Mouse (Mus musculus) hindbrain, embryonic 15.5 days (tissue): ENCODE measurements around the gene Taldo1. TPM values are rescaled to one million over a fixed set of nuclear protein-coding genes. Genes with fewer than 3 reads are reported as not detected.

Experiments
- ATAC-seq: fragments of 200-750 bp; cut with Nextera tagmentation; 2 replicates; pipeline ENCODE4 v1.8.0; 2017; ENCODE audit warnings: low read depth, moderate number of reproducible peaks, moderate TSS enrichment; ENCODE audit not compliant: low FRiP score
- H3K27ac ChIP-seq: fragments of 300-500 bp; sonication (generic); replicated peaks from 2 replicates; pipeline ENCODE4 v1.5.1; 2015; ENCODE audit warnings: mild to moderate bottlenecking, inconsistent platforms
- H3K27me3 ChIP-seq: fragments of 300-500 bp; sonication (generic); 2 replicates; pipeline ENCODE4 v1.6.1; 2015; ENCODE audit warnings: control low read depth, inconsistent platforms
- H3K36me3 ChIP-seq: fragments of 300-500 bp; sonication (generic); 2 replicates; pipeline ENCODE4 v1.6.1; 2015; ENCODE audit warnings: control low read depth, inconsistent platforms
- H3K4me1 ChIP-seq: fragments of 300-500 bp; sonication (generic); replicated peaks from 2 replicates; pipeline ENCODE4 v1.6.1; 2015; ENCODE audit warnings: control low read depth, inconsistent platforms
- H3K4me2 ChIP-seq: fragments of 300-500 bp; sonication (generic); 2 replicates; pipeline ENCODE4 v1.6.1; 2015; ENCODE audit warnings: moderate library complexity, mild to moderate bottlenecking, inconsistent platforms
- H3K4me3 ChIP-seq: fragments of 300-500 bp; sonication (generic); 2 replicates; pipeline ENCODE4 v1.5.1; 2015; ENCODE audit warnings: mild to moderate bottlenecking, inconsistent platforms
- H3K9ac ChIP-seq: fragments of 300-500 bp; sonication (generic); 2 replicates; pipeline ENCODE4 v1.6.1; 2015; ENCODE audit warnings: inconsistent platforms
- H3K9me3 ChIP-seq: fragments of 300-500 bp; sonication (generic); 2 replicates; pipeline ENCODE4 v1.6.1; 2016; ENCODE audit warnings: control low read depth, inconsistent platforms
- WGBS: fragments of 180-500 bp; shearing (Covaris S2); methylation state at CpG from one replicate; pipeline ENCODE4 v1.1.7; 2015; 5-methylcytosine and 5-hydroxymethylcytosine counted together
- polyA plus RNA-seq: library from polyadenylated mRNA; unstranded; fragments of >200 nt; fragmentation: Nextera tagmentation; extraction: Ambion mirVana; gene quantifications from 2 replicates; pipeline ENCODE4 v1.2.1, GENCODE M21; 2015

Gene Taldo1
- polyA plus RNA-seq, 1 experiment from 2014 or later: 298 TPM

DNA sequence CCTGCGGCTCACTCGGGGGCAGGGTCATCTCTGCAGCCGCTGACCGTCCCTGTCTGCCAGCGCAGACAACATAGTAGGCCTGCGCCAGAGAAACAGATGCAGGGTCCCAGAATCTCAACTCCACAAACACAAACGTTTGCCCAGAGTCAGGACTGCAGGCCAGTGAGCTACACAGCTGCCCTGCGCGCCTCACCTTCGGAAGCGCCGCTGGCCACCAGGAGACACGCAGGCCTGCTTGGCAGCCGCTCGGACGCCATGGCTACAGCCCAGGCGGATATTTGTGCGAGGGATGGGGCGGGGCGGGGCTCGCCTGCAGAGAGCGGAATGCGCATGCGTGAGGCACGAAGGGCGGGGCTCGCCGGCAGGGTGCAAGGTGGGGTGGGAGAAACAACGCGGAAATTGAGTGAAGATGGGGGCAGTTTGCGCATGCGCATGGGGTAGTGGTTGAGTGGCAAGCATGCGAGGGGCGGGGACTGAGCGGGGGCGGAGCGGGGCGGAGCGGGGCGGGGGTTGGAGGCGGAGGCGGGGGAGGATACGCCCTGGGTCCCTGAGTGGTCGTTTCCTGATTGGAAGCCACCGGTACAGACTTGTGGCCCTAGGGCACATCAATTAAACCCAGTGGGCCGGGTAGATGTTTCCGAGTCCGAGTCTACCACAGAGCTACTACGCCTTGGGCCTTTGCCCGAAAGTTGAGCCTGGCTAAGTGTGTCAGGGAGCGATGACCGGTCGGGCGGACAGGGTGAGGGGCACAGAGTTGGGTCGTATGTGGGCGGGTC lies 22.0 kb downstream of the Taldo1 start, which contains the start of gene Gatd1:
TSS of gene Gatd1 (minus strand) at position 328 of the 776 bp plus-strand sequence.
- H3K4me1 ChIP-seq: peaks cover 24% of the 10 kb centered on the region
- H3K4me3 ChIP-seq: peak within 1 kb of the TSS; percentile 77
- H3K36me3 ChIP-seq: no peaks in the 10 kb centered on the region; the same call in 1 of the 2 replicates
- H3K4me2 ChIP-seq: peak within 1 kb of the TSS; percentile 88
- H3K27ac ChIP-seq: peak within 1 kb of the TSS; percentile 89
- ATAC-seq: peak; percentile 93
- H3K27me3 ChIP-seq: no peaks in the 10 kb centered on the region
- no peaks in the 10 kb centered on the region for H3K9me3 ChIP-seq
- H3K9ac ChIP-seq: peak within 1 kb of the TSS; percentile 87
- under 1% methylated on average over 51 of the region's 56 CpGs for WGBS

- no peak overlapping the region for H3K4me2 ChIP-seq
- no peak for ATAC-seq
Observed at GRCm38 (mm10) chr7:141416144-141416841, 24.3 kb downstream of the Taldo1 start.

GRCm38 (mm10) chr7:141417731-141418681 lies 26.0 kb downstream of the Taldo1 start:
- Histone ChIP-seq H3K27ac (no peak overlapping the region), H3K27me3 (no peaks in the 10 kb centered on the region), H3K36me3 (no peaks in the 10 kb centered on the region), H3K9ac (no peak overlapping the region), H3K4me3 (no peak overlapping the region), H3K9me3 (no peaks in the 10 kb centered on the region), H3K4me2 (no peak overlapping the region), H3K4me1 (peaks cover 8% of the 10 kb centered on the region)
- ATAC-seq: no peak
- WGBS: 73% methylated on average over 8 of the region's 8 CpGs

More at GRCm38 (mm10) chr7:141416144-141416841, 24.3 kb downstream of the Taldo1 start:
- Histone ChIP-seq H3K4me3 (no peak overlapping the region), H3K9ac (no peak overlapping the region), H3K36me3 (no peaks in the 10 kb centered on the region), H3K27ac (no peak overlapping the region), H3K4me1 (peaks cover 20% of the 10 kb centered on the region), H3K27me3 (no peaks in the 10 kb centered on the region), H3K9me3 (no peaks in the 10 kb centered on the region)
- 77% methylated on average over 6 of the region's 6 CpGs for WGBS

- Histone ChIP-seq H3K27ac (no peak overlapping the region), H3K27me3 (no peaks in the 10 kb centered on the region), H3K9ac (no peak overlapping the region), H3K36me3 (no peaks in the 10 kb centered on the region), H3K4me2 (no peak overlapping the region), H3K4me1 (peaks cover 5% of the 10 kb centered on the region), H3K9me3 (no peaks in the 10 kb centered on the region), H3K4me3 (no peak overlapping the region)
- no peak for ATAC-seq
- 68% methylated on average over 7 of the region's 7 CpGs for WGBS
Observed at GRCm38 (mm10) chr7:141418970-141419369, 27.0 kb downstream of the Taldo1 start.

GRCm38 (mm10) chr7:141420030-141420702 lies 28.2 kb downstream of the Taldo1 start:
- no peak for ATAC-seq

DNA sequence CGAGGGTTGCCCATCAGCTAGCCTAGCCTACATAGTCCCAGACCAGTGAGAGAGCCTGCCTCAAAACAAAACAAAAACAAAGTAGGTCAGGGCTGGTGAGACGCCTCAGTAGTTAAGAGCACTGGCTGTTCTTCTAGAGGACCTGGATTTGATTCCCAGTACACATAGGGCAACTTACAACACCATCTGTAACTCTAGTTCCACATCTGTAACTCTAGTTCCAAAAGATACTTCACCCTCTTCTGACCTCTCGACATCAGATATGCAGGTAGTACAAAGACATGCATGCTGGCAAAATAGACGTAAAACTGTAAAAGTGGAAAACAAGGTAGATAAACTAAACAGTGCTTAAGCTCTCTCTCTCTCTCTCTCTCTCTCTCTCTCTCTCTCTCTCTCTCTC lies 31.8 kb downstream of the Taldo1 start:
- Histone ChIP-seq H3K27ac (no peak overlapping the region), H3K36me3 (peaks cover 6% of the 10 kb centered on the region; the same call in 1 of the 2 replicates), H3K4me3 (no peak overlapping the region), H3K9ac (no peak overlapping the region), H3K27me3 (no peaks in the 10 kb centered on the region), H3K4me1 (peaks cover 9% of the 10 kb centered on the region), H3K9me3 (no peaks in the 10 kb centered on the region), H3K4me2 (no peak overlapping the region)
- no peak for ATAC-seq
- WGBS: 75% methylated on average over 4 of the region's 4 CpGs

More at GRCm38 (mm10) chr7:141420030-141420702, 28.2 kb downstream of the Taldo1 start:
- H3K36me3 ChIP-seq: no peaks in the 10 kb centered on the region
- no peak overlapping the region for H3K4me3 ChIP-seq
- no peaks in the 10 kb centered on the region for H3K4me1 ChIP-seq
- H3K9ac ChIP-seq: no peak overlapping the region
- 91% methylated on average over 9 of the region's 9 CpGs for WGBS
- H3K9me3 ChIP-seq: no peaks in the 10 kb centered on the region
- H3K4me2 ChIP-seq: no peak overlapping the region
- H3K27ac ChIP-seq: no peak overlapping the region
- no peaks in the 10 kb centered on the region for H3K27me3 ChIP-seq

DNA sequence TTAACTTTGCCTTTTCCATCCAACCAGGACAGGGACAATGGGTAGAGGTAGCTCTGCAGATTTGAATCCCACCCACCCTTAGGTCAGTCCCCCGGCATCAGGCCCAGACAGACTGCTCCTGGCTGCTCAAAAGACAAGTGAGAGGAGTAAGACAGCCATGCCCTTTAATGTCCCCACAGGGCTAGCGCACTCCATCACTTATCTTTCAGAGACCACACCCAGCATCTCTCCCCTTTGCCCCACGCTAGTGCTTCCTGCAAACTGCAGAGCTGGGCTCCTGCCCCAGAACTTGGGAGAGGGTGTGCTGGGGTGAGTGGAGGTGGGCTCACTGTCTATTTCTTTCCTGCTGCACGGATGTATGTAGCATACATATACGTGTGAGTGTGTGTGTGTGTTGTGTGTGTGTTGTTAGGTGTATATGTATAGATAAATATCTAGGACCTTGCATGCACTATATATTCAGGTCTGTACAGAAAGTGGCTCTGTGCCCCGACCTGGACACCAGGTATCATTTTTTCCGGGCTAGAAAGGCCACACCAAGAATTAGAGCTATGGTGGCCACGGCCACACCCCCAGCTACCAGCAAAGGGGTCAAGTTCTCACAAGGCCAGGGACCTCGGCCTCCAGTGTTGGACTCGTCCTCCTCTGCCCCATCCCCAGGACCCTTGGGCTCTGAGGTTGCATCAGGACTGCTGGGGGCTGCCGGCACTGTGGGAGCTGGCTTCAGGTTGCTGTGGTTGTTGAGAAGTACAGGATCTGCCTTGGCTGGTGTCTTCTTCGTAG lies 35.1 kb downstream of the Taldo1 start:
- WGBS: 90% methylated on average over 12 of the region's 12 CpGs

DNA sequence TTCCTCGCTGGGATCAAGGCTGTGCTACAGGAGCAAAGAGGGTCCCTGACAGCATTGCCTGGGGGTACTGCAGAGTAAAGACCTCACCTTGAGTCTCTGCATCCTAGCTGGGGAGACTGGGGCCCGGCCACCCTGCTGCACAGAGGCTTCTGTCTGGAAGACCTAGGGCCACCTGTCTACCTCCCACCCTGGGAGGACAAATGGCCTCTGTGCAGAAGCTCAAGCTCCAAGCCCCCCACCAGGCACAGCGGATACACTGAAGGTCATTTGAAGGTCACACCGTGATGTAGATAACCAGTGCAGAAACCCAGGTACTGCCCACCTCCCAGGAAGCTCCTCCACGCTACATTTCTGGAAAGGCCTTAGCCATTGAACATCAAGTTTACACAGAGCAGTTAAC lies 36.7 kb downstream of the Taldo1 start:
- H3K9ac ChIP-seq: peak overlapping the region; percentile 66
- peak overlapping the region; percentile 52 for H3K4me3 ChIP-seq
- H3K9me3 ChIP-seq: no peaks in the 10 kb centered on the region
- H3K27me3 ChIP-seq: no peaks in the 10 kb centered on the region
- H3K27ac ChIP-seq: peak overlapping the region; percentile 82
- ATAC-seq: no peak
- peak overlapping the region; percentile 65 for H3K4me2 ChIP-seq
- peaks cover 40% of the 10 kb centered on the region for H3K4me1 ChIP-seq
- peaks cover 36% of the 10 kb centered on the region for H3K36me3 ChIP-seq
- 52% methylated on average over 5 of the region's 5 CpGs for WGBS

More for the DNA sequence above, 35.1 kb downstream of the Taldo1 start:
- no peak overlapping the region for H3K9ac ChIP-seq
- no peak overlapping the region for H3K4me2 ChIP-seq
- H3K9me3 ChIP-seq: no peaks in the 10 kb centered on the region
- H3K27me3 ChIP-seq: no peaks in the 10 kb centered on the region
- H3K4me1 ChIP-seq: peaks cover 24% of the 10 kb centered on the region
- no peak for ATAC-seq
- no peak overlapping the region for H3K4me3 ChIP-seq
- peaks cover 26% of the 10 kb centered on the region for H3K36me3 ChIP-seq
- H3K27ac ChIP-seq: no peak overlapping the region

- H3K36me3 ChIP-seq: peaks cover 36% of the 10 kb centered on the region
- H3K27me3 ChIP-seq: no peaks in the 10 kb centered on the region
- peak within 1 kb of the TSS; percentile 66 for H3K9ac ChIP-seq
- WGBS: 2% methylated on average over 19 of the region's 19 CpGs
- H3K9me3 ChIP-seq: no peaks in the 10 kb centered on the region
- peak within 1 kb of the TSS; percentile 52 for H3K4me3 ChIP-seq
- H3K4me2 ChIP-seq: peak within 1 kb of the TSS; percentile 65
- ATAC-seq: peak; percentile 86
- peak within 1 kb of the TSS; percentile 82 for H3K27ac ChIP-seq
- H3K4me1 ChIP-seq: peaks cover 46% of the 10 kb centered on the region
Observed at GRCm38 (mm10) chr7:141429310-141429709, 37.3 kb downstream of the Taldo1 start, which contains the start of gene Cend1. Gene Cend1 (minus strand): TSS chr7:141429491.

DNA sequence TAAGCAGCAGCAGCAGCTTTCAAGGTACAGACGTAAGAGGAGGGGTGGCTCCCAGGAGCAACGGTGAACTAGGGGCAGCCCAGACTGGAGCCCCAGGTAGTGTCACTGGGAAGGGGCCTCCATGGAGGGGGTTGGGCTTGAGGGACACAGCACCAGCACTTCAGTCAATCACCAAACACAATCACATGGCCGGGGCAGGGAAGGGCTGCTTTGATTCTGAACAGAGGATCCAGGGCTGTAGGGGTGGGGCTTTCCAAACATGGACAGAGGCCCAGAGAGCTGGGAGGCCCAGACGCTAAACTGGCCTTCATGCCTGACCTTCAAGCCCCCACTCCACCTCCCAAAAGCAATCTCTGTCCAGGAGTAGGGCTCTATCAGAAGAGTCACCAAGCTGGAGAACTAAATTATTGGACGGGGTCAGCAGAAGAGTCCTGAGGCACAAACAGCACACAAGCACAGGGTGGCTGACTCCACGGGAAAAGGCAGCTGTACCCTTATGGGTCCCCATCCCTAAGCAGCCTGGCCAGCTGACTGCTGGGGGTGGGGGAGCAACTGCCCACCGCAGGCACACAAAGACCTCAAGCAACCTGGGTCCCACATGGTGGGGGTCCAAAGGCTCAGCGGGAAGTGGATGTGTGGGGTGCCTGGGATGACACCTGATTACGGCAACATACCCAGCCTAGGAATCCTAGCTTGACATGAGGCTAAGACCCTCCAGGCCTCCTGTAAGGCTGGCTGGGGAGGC lies 38.0 kb downstream of the Taldo1 start:
- 58% methylated on average over 9 of the region's 9 CpGs for WGBS
- peaks cover 53% of the 10 kb centered on the region for H3K4me1 ChIP-seq
- H3K4me2 ChIP-seq: peak overlapping the region; percentile 65
- peaks cover 36% of the 10 kb centered on the region for H3K36me3 ChIP-seq
- H3K27me3 ChIP-seq: no peaks in the 10 kb centered on the region
- ATAC-seq: peak; percentile 23; the same call in 1 of the 2 replicates
- H3K9me3 ChIP-seq: no peaks in the 10 kb centered on the region
- peak overlapping the region; percentile 52 for H3K4me3 ChIP-seq
- no peak overlapping the region for H3K9ac ChIP-seq
- peak overlapping the region; percentile 82 for H3K27ac ChIP-seq
